Mouse (Mus musculus) stomach, postnatal 0 days (tissue): ENCODE results near the gene Tardbp.

ENCODE experiments used
- CTCF ChIP-seq: IDR thresholded peaks from 2 replicates; pipeline ENCODE4 v1.5.1; 2016; ENCODE audit warnings: antibody characterized with exemption, low read depth, mild to moderate bottlenecking, moderate library complexity
- EP300 ChIP-seq: optimal IDR thresholded peaks from 2 replicates; pipeline ENCODE3; 2016; ENCODE audit warnings: antibody characterized with exemption

- no peak for TF ChIP-seq CTCF
- no peak for TF ChIP-seq EP300
Observed at GRCm38 (mm10) chr4:148639455-148639854, 12.6 kb upstream of the Tardbp start.
